Mouse (Mus musculus) left cerebral cortex, adult 2 months (tissue): Measurements from ENCODE around the gene Cdc37l1. TPM values are rescaled to one million over a fixed set of nuclear protein-coding genes. Genes with fewer than 3 reads are reported as not detected.

Experiments
- DNase-seq, 2 experiments: peaks; one replicate each; pipeline ENCODE4 v3.0.0; 2021 to 2022; ENCODE audit warnings: low spot score in 2 of 2, mixed read lengths in 1 of 2; ENCODE audit errors: extremely low spot score in 1 of 2
- H3K27ac ChIP-seq: fragments of 200-600 bp; 2 replicates; pipeline ENCODE4 v1.8.1; 2022
- H3K4me3 ChIP-seq: fragments of 200-600 bp; 2 replicates; pipeline ENCODE4 v1.8.1; 2022
- CTCF ChIP-seq: fragments of 200-600 bp; IDR thresholded peaks from 2 replicates; pipeline ENCODE4 v1.8.1; 2022; ENCODE audit warnings: antibody characterized with exemption, mild to moderate bottlenecking, moderate library complexity
- intact Hi-C: fragments of 180-260 bp; cut with DNase I; formaldehyde crosslinking; loops from one replicate; pipeline ENCODE4 v1.15.1; 2025
- long read RNA-seq, 2 experiments: library from polyadenylated mRNA; stranded (forward); transcript quantifications; one replicate each; pipeline ENCODE4 v2.0.0; 2021; ENCODE audit warnings: borderline mapping rate in 2 of 2
- total RNA-seq, 2 experiments: library from RNA; stranded (reverse); gene quantifications; 2 replicates each; pipeline ENCODE4 v1.2.3; 2021

Cdc37l1 gene
- 100 to 1,000 TPM; 106 to 110 TPM for total RNA-seq
- long read RNA-seq, experiment 1, full-length matches to known transcripts: 91 of 121 reads
- long read RNA-seq, experiment 1, partial matches to known transcripts: 2 of 121 reads
- long read RNA-seq, experiment 1, other reads (novel, unspliced or antisense): 28 of 121 reads
- long read RNA-seq, experiment 2, full-length matches to known transcripts: 66 of 86 reads
- long read RNA-seq, experiment 2, partial matches to known transcripts: 2 of 86 reads
- long read RNA-seq, experiment 2, other reads (novel, unspliced or antisense): 18 of 86 reads

GRCm38 (mm10) chr19:28990194-28990589, at the start of gene Cdc37l1:
Cdc37l1 (plus strand) TSS chr19:28990352.
- Histone ChIP-seq H3K27ac (peak within 1 kb of the TSS; percentile 97), H3K4me3 (peak within 1 kb of the TSS; percentile 76)
- TF ChIP-seq CTCF: no peak; the same call in 1 of the 2 replicates
- DNase-seq: peak; percentile 96 to 97
- intact Hi-C loops: loop anchor here (1.0 kb wide), 1 partner anchor 58 kb away; no protein-coding TSS in a partner anchor

GRCm38 (mm10) chr19:28941271-28941670, 48.9 kb upstream of the Cdc37l1 start:
- H3K27ac ChIP-seq: no peak overlapping the region
- no peak for DNase-seq
- TF ChIP-seq CTCF: no peak
- H3K4me3 ChIP-seq: no peak overlapping the region
- intact Hi-C loops: no loop called here

- no peak for DNase-seq
- Histone ChIP-seq H3K4me3 (no peak overlapping the region), H3K27ac (no peak overlapping the region)
- intact Hi-C loops: no loop called here
- TF ChIP-seq CTCF: no peak
Observed at GRCm38 (mm10) chr19:28946782-28947181, 43.4 kb upstream of the Cdc37l1 start.

- DNase-seq: no peak
- H3K4me3 ChIP-seq: no peak overlapping the region
- intact Hi-C loops: no loop called here
- H3K27ac ChIP-seq: no peak overlapping the region
- TF ChIP-seq CTCF: no peak
Observed at GRCm38 (mm10) chr19:28947311-28947710, 42.8 kb upstream of the Cdc37l1 start.

DNA sequence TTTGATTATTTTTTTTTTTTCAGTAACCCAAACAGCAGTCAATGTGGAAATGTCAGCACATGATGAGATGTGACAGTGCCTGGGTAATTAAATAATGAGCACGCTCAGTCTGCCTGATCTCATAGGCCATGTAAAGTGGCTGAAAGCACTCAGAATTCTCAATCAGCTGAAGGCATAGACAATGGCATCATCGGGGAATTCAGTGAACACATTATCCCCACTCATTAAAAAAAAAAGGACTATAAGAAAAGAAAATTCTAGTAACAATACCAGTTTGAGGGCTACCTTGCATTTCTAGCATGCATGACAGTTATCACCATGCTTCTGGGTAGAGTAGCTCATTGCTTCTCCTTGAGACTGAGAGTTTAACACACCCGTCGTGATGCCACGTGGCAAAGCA, 38.9 kb upstream of the Cdc37l1 start:
- Histone ChIP-seq H3K4me3 (no peak overlapping the region), H3K27ac (no peak overlapping the region)
- no peak for DNase-seq
- TF ChIP-seq CTCF: no peak
- intact Hi-C loops: no loop called here

DNA sequence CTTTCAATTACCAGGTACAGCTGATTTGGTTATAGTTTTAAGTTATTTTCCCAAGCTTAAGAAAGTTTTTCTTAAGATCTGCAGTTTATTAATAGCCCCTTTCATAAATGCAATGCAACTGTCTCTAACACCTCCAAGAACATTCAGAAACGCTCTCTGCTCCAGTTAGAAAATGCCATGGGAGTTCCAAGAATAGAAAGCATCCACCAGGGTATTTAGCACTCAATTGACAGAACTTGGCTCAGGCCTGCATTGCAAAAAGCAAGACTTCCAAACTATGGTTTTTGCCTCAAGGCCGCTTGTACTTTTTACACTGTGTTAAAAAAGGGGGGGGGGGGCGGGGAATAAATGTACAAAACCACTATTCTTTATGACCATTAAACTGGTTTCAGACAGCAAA, 27.0 kb upstream of the Cdc37l1 start:
- H3K4me3 ChIP-seq: peak overlapping the region; percentile 79
- peak in 1 of 2 experiments; percentile 29 for DNase-seq
- peak overlapping the region; percentile 95 for H3K27ac ChIP-seq
- no peak for TF ChIP-seq CTCF
- intact Hi-C loops: loop anchor here (1.0 to 2.0 kb wide), 3 partner anchors 60 to 186 kb away; partner anchors contain the start of gene Slc1a1

DNA sequence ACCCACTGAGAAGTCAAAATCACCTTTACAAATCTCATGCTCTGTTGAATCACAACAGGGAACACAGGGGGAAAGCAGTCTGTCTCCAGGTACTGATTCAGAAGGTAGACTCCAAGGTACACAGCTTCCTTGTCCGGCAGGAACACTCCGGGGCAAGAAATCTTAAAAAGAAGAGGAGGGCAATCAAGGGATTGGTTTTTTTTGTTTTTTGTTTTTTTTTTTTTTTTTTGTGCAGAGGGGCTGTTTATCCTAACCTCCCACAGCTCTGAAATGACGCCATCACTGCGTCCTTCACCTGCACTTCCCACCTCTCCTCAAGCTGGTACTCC, 26.7 kb upstream of the Cdc37l1 start:
- no peak; the same call in 1 of the 2 replicates for TF ChIP-seq CTCF
- intact Hi-C loops: loop anchor here (1.0 to 2.0 kb wide), 3 partner anchors 61 to 187 kb away; partner anchors contain the start of gene Slc1a1
- Histone ChIP-seq H3K4me3 (peak overlapping the region; percentile 79), H3K27ac (peak overlapping the region; percentile 95)
- no peak for DNase-seq

- peak; percentile 38 for TF ChIP-seq CTCF
Observed at GRCm38 (mm10) chr19:28963842-28964551, 26.2 kb upstream of the Cdc37l1 start, which contains the start of gene Plpp6. Plpp6 (plus strand) TSS chr19:28963953.

GRCm38 (mm10) chr19:28964552-28964903, 25.6 kb upstream of the Cdc37l1 start:
- intact Hi-C loops: loop anchor here (2.0 kb wide), 1 partner anchor 68 kb away; no protein-coding TSS in a partner anchor
- no peak for TF ChIP-seq CTCF
- no peak for DNase-seq
- Histone ChIP-seq H3K4me3 (peak overlapping the region; percentile 79), H3K27ac (peak overlapping the region; percentile 95)

More at GRCm38 (mm10) chr19:28963842-28964551, 26.2 kb upstream of the Cdc37l1 start, which contains the start of gene Plpp6:
- H3K4me3 ChIP-seq: peak within 1 kb of the TSS; percentile 79
- H3K27ac ChIP-seq: peak within 1 kb of the TSS; percentile 95
- intact Hi-C loops: loop anchor here (1.0 to 2.0 kb wide), 4 partner anchors 61 to 187 kb away; partner anchors contain the start of gene Slc1a1
- peak; percentile 84 for DNase-seq

DNA sequence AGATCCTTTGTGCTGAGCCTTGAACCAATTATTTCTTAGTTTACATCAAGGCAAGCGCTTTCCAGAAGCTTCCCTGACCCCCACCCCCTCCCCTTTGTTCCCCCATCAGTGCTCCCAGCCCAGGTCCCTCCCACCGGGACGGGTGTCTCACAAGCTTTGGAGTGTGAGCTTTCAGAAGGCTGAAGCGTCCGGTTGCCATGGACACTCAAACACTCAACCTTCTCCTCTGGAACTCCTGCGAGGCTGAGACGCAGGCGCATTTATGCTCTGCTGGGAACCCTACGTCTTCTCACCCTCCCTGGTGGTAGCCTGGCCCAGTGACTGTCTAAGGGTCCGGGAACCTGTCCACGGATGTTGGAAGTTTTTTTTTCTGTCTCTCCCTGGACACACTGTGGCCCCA, 22.5 kb upstream of the Cdc37l1 start, which contains the start of gene 4430402I18Rik:
Gene 4430402I18Rik (minus strand): TSS at position 149 of the 400 bp plus-strand sequence.
- H3K4me3 ChIP-seq: 0 out of 2 replicates have a peak within 1 kb of the TSS, but pooled peaks have one; percentile 16
- peak; percentile 28 to 48 for DNase-seq
- TF ChIP-seq CTCF: no peak; the same call in 1 of the 2 replicates
- H3K27ac ChIP-seq: no peak within 1 kb of the TSS
- intact Hi-C loops: loop anchor here (5.0 kb wide), 1 partner anchor 285 kb away; the partner anchor contains the start of gene Jak2

- TF ChIP-seq CTCF: no peak
- Histone ChIP-seq H3K27ac (no peak overlapping the region), H3K4me3 (no peak overlapping the region)
- no peak for DNase-seq
- intact Hi-C loops: loop anchor here (5.0 kb wide), 1 partner anchor 284 kb away; the partner anchor contains the start of gene Jak2
Observed at GRCm38 (mm10) chr19:28968178-28968577, 22.0 kb upstream of the Cdc37l1 start.

- intact Hi-C loops: loop anchor here (5.0 kb wide), 1 partner anchor 283 kb away; the partner anchor contains the start of gene Jak2
- H3K4me3 ChIP-seq: no peak overlapping the region
- TF ChIP-seq CTCF: no peak
- DNase-seq: no peak
- no peak overlapping the region for H3K27ac ChIP-seq
Observed at GRCm38 (mm10) chr19:28969231-28969630, 20.9 kb upstream of the Cdc37l1 start.
